Mouse (Mus musculus): ENCODE measurements at regions not wholly inside any gene's neighbourhood (a gene's known extent, or its start where the extent isn't known, plus 50 kb on each side); places are given as distances from the start of the nearest gene placed in this dataset.

GRCm38 (mm10) chr1:159034952-159035351 lies 54.7 kb upstream of the Pappa2 start:
- WGBS: 61% methylated on average over 2 of the region's 2 CpGs
- no peak for DNase-seq (ENCODE audit: low spot score)

GRCm38 (mm10) chr1:159036371-159036770 lies 56.1 kb upstream of the Pappa2 start:
- no peak overlapping the region for H3K9ac ChIP-seq (ENCODE audit: low read length)
- no peaks in the 10 kb centered on the region for H3K4me1 ChIP-seq (replicated peaks; ENCODE audit: control insufficient read depth, insufficient read depth, low read length)
- H3K27me3 ChIP-seq (replicated peaks; ENCODE audit: control insufficient read depth, insufficient read depth, low read length): no peaks in the 10 kb centered on the region
- H3K4me2 ChIP-seq (ENCODE audit: low read length): no peak overlapping the region
- H3K4me3 ChIP-seq (ENCODE audit: low read depth, low read length): no peak overlapping the region
- H3K9me3 ChIP-seq (ENCODE audit: control insufficient read depth, low read length): no peaks in the 10 kb centered on the region
- no peak overlapping the region for H3K27ac ChIP-seq (ENCODE audit: low read depth)
- DNase-seq (ENCODE audit: low spot score) (no peak), ATAC-seq (replicated peaks; ENCODE audit: low FRiP score, low TSS enrichment, low read depth) (no peak)
- 77% methylated on average over 6 of the region's 6 CpGs for whole genome bisulfite sequencing
- H3K36me3 ChIP-seq (ENCODE audit: control insufficient read depth, insufficient read depth, low read length): no peaks in the 10 kb centered on the region

More at GRCm38 (mm10) chr1:159034952-159035351, 54.7 kb upstream of the Pappa2 start:
- Histone ChIP-seq H3K27me3 (replicated peaks; ENCODE audit: control insufficient read depth, insufficient read depth, low read length) (no peaks in the 10 kb centered on the region), H3K4me2 (ENCODE audit: low read length) (no peak overlapping the region), H3K36me3 (ENCODE audit: control insufficient read depth, insufficient read depth, low read length) (no peaks in the 10 kb centered on the region), H3K27ac (ENCODE audit: low read depth) (no peak overlapping the region), H3K9me3 (ENCODE audit: control insufficient read depth, low read length) (no peaks in the 10 kb centered on the region), H3K4me1 (replicated peaks; ENCODE audit: control insufficient read depth, insufficient read depth, low read length) (no peaks in the 10 kb centered on the region), H3K9ac (ENCODE audit: low read length) (no peak overlapping the region), H3K4me3 (ENCODE audit: low read depth, low read length) (no peak overlapping the region)
- ATAC-seq (replicated peaks; ENCODE audit: low FRiP score, low TSS enrichment, low read depth): no peak

- 66% methylated on average over 4 of the region's 4 CpGs for WGBS
- no peaks in the 10 kb centered on the region for H3K36me3 ChIP-seq (ENCODE audit: control insufficient read depth, insufficient read depth, low read length)
- ATAC-seq (replicated peaks; ENCODE audit: low FRiP score, low TSS enrichment, low read depth) (no peak), DNase-seq (ENCODE audit: low spot score) (no peak)
- no peaks in the 10 kb centered on the region for H3K27me3 ChIP-seq (replicated peaks; ENCODE audit: control insufficient read depth, insufficient read depth, low read length)
- no peaks in the 10 kb centered on the region for H3K9me3 ChIP-seq (ENCODE audit: control insufficient read depth, low read length)
- no peak overlapping the region for H3K27ac ChIP-seq (ENCODE audit: low read depth)
- H3K4me3 ChIP-seq (ENCODE audit: low read depth, low read length): no peak overlapping the region
- no peaks in the 10 kb centered on the region for H3K4me1 ChIP-seq (replicated peaks; ENCODE audit: control insufficient read depth, insufficient read depth, low read length)
- H3K9ac ChIP-seq (ENCODE audit: low read length): no peak overlapping the region
- H3K4me2 ChIP-seq (ENCODE audit: low read length): no peak overlapping the region
These were observed 65.6 kb upstream of the Pappa2 start for GRCm38 (mm10) chr1:159045870-159046385.

GRCm38 (mm10) chr1:159065024-159065423 lies 84.7 kb upstream of the Pappa2 start:
- Histone ChIP-seq H3K27me3 (replicated peaks; ENCODE audit: control insufficient read depth, insufficient read depth, low read length) (no peaks in the 10 kb centered on the region), H3K9ac (ENCODE audit: low read length) (no peak overlapping the region), H3K4me3 (ENCODE audit: low read depth, low read length) (no peak overlapping the region), H3K27ac (ENCODE audit: low read depth) (no peak overlapping the region), H3K36me3 (ENCODE audit: control insufficient read depth, insufficient read depth, low read length) (no peaks in the 10 kb centered on the region), H3K9me3 (ENCODE audit: control insufficient read depth, low read length) (no peaks in the 10 kb centered on the region), H3K4me2 (ENCODE audit: low read length) (no peak overlapping the region), H3K4me1 (replicated peaks; ENCODE audit: control insufficient read depth, insufficient read depth, low read length) (no peaks in the 10 kb centered on the region)
- ATAC-seq (replicated peaks; ENCODE audit: low FRiP score, low TSS enrichment, low read depth) (no peak), DNase-seq (ENCODE audit: low spot score) (no peak)
- WGBS: 41% methylated on average over 1 of the region's 1 CpGs

GRCm38 (mm10) chr1:159099205-159099604 lies 118.9 kb upstream of the Pappa2 start:
- Histone ChIP-seq H3K27me3 (replicated peaks; ENCODE audit: control insufficient read depth, insufficient read depth, low read length) (no peaks in the 10 kb centered on the region), H3K4me3 (ENCODE audit: low read depth, low read length) (no peak overlapping the region), H3K4me1 (replicated peaks; ENCODE audit: control insufficient read depth, insufficient read depth, low read length) (no peaks in the 10 kb centered on the region), H3K9ac (ENCODE audit: low read length) (no peak overlapping the region), H3K9me3 (ENCODE audit: control insufficient read depth, low read length) (no peaks in the 10 kb centered on the region), H3K36me3 (ENCODE audit: control insufficient read depth, insufficient read depth, low read length) (no peaks in the 10 kb centered on the region), H3K27ac (ENCODE audit: low read depth) (no peak overlapping the region), H3K4me2 (ENCODE audit: low read length) (no peak overlapping the region)
- ATAC-seq (replicated peaks; ENCODE audit: low FRiP score, low TSS enrichment, low read depth): no peak
- DNase-seq (ENCODE audit: low spot score): no peak
- 72% methylated on average over 2 of the region's 2 CpGs for WGBS

GRCm38 (mm10) chr1:159122201-159122600 lies 109.9 kb upstream of the Cop1 start:
- 66% methylated on average over 3 of the region's 3 CpGs for WGBS
- H3K4me1 ChIP-seq (replicated peaks; ENCODE audit: control insufficient read depth, insufficient read depth, low read length): no peaks in the 10 kb centered on the region
- H3K27ac ChIP-seq (ENCODE audit: low read depth): no peak overlapping the region
- H3K27me3 ChIP-seq (replicated peaks; ENCODE audit: control insufficient read depth, insufficient read depth, low read length): no peaks in the 10 kb centered on the region
- H3K4me3 ChIP-seq (ENCODE audit: low read depth, low read length): no peak overlapping the region
- no peak overlapping the region for H3K4me2 ChIP-seq (ENCODE audit: low read length)
- H3K9ac ChIP-seq (ENCODE audit: low read length): no peak overlapping the region
- no peaks in the 10 kb centered on the region for H3K36me3 ChIP-seq (ENCODE audit: control insufficient read depth, insufficient read depth, low read length)
- ATAC-seq (replicated peaks; ENCODE audit: low FRiP score, low TSS enrichment, low read depth): no peak
- no peaks in the 10 kb centered on the region for H3K9me3 ChIP-seq (ENCODE audit: control insufficient read depth, low read length)
- no peak for DNase-seq (ENCODE audit: low spot score)

- H3K27ac ChIP-seq (ENCODE audit: low read depth): no peak overlapping the region
- no peaks in the 10 kb centered on the region for H3K9me3 ChIP-seq (ENCODE audit: control insufficient read depth, low read length)
- no peak overlapping the region for H3K9ac ChIP-seq (ENCODE audit: low read length)
- no peak overlapping the region for H3K4me2 ChIP-seq (ENCODE audit: low read length)
- H3K27me3 ChIP-seq (replicated peaks; ENCODE audit: control insufficient read depth, insufficient read depth, low read length): no peaks in the 10 kb centered on the region
- ATAC-seq (replicated peaks; ENCODE audit: low FRiP score, low TSS enrichment, low read depth) (no peak), DNase-seq (ENCODE audit: low spot score) (no peak)
- H3K4me3 ChIP-seq (ENCODE audit: low read depth, low read length): no peak overlapping the region
- H3K4me1 ChIP-seq (replicated peaks; ENCODE audit: control insufficient read depth, insufficient read depth, low read length): no peaks in the 10 kb centered on the region
- H3K36me3 ChIP-seq (ENCODE audit: control insufficient read depth, insufficient read depth, low read length): no peaks in the 10 kb centered on the region
These were observed 107.2 kb upstream of the Cop1 start for GRCm38 (mm10) chr1:159124874-159125273.

GRCm38 (mm10) chr1:159135301-159135700 lies 96.8 kb upstream of the Cop1 start:
- H3K9me3 ChIP-seq (ENCODE audit: control insufficient read depth, low read length): no peaks in the 10 kb centered on the region
- no peaks in the 10 kb centered on the region for H3K27me3 ChIP-seq (replicated peaks; ENCODE audit: control insufficient read depth, insufficient read depth, low read length)
- H3K4me1 ChIP-seq (replicated peaks; ENCODE audit: control insufficient read depth, insufficient read depth, low read length): no peaks in the 10 kb centered on the region
- H3K9ac ChIP-seq (ENCODE audit: low read length): no peak overlapping the region
- no peak overlapping the region for H3K4me3 ChIP-seq (ENCODE audit: low read depth, low read length)
- WGBS: 11% methylated on average over 10 of the region's 10 CpGs
- peak; percentile 88 for DNase-seq (ENCODE audit: low spot score)
- H3K36me3 ChIP-seq (ENCODE audit: control insufficient read depth, insufficient read depth, low read length): no peaks in the 10 kb centered on the region
- peak overlapping the region; percentile 28; the same call in 1 of the 2 replicates for H3K4me2 ChIP-seq (ENCODE audit: low read length)
- 0 out of 2 replicates have a peak, but pooled peaks have one; percentile 58 for ATAC-seq (replicated peaks; ENCODE audit: low FRiP score, low TSS enrichment, low read depth)
- no peak overlapping the region for H3K27ac ChIP-seq (ENCODE audit: low read depth)

- H3K9ac ChIP-seq (ENCODE audit: low read length): no peak overlapping the region
- no peak overlapping the region for H3K4me2 ChIP-seq (ENCODE audit: low read length)
- no peaks in the 10 kb centered on the region for H3K27me3 ChIP-seq (replicated peaks; ENCODE audit: control insufficient read depth, insufficient read depth, low read length)
- no peak overlapping the region for H3K4me3 ChIP-seq (ENCODE audit: low read depth, low read length)
- ATAC-seq (replicated peaks; ENCODE audit: low FRiP score, low TSS enrichment, low read depth): no peak
- no peak overlapping the region for H3K27ac ChIP-seq (ENCODE audit: low read depth)
- no peaks in the 10 kb centered on the region for H3K9me3 ChIP-seq (ENCODE audit: control insufficient read depth, low read length)
- 91% methylated on average over 8 of the region's 8 CpGs for WGBS
- no peaks in the 10 kb centered on the region for H3K36me3 ChIP-seq (ENCODE audit: control insufficient read depth, insufficient read depth, low read length)
- DNase-seq (ENCODE audit: low spot score): no peak
- H3K4me1 ChIP-seq (replicated peaks; ENCODE audit: control insufficient read depth, insufficient read depth, low read length): no peaks in the 10 kb centered on the region
These were observed 84.2 kb upstream of the Cop1 start for GRCm38 (mm10) chr1:159147788-159148497.

All from intestine, embryonic 14.5 days (tissue).